Mouse (Mus musculus): ENCODE measurements around the gene Scmh1. TPM values are rescaled to one million over a fixed set of nuclear protein-coding genes. Genes with fewer than 3 reads are reported as not detected.

Scmh1 gene
- 17.5 TPM for polyA plus RNA-seq (2017; shearing (Covaris generic))

DNA sequence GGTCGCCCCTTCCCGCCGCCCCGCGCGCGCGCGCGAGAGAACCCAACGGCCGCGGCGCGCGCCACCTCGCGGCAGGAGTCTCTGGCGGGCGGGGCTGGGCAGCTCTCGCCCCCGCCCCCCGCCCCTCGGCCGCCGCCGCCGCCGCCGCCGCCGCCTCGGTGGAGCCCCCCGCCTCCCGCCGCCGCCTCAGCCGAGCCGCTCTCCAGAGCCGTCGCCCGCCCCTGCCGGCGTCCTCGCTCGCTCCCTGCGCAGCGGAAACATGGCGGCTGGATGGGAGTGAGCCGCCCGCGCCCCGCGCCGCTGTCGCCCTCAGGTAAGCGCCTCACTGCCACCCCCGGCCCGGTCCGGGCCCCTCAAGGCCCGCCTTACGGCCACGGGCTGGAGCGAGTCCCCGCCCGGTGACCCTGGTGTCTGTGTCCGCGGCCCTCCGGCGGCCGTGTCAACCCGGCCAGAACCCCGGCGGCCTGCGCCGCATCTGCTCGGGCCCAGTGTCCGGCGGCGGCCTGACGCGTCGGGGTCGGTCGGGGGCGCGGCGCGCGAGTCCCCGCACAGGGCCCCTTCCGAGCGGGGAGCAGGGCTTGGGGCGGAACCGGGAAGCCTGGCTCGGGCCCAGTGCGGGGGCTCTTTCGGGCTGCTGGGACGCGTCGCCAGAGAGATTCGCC is at the start of gene Scmh1:
TSS of gene Scmh1 (plus strand) at position 138 of the 662 bp plus-strand sequence.

GRCm38 (mm10) chr4:120531986-120532385 is 126.9 kb downstream of the Scmh1 start, which contains the start of gene Slfnl1:
Gene Slfnl1, plus strand, starts transcription at chr4:120532231.

GRCm38 (mm10) chr4:120569486-120570437 is 164.7 kb downstream of the Scmh1 start, which contains the start of gene Ctps:
Gene Ctps, minus strand, starts transcription at chr4:120570276.

Other genes starting within 250 kb of the Scmh1 start
- gene Edn2, start 244.1 kb upstream of the Scmh1 start, polyA plus RNA-seq (2017; shearing (Covaris generic)), result not detected
- not detected for gene Foxo6, start 117.9 kb upstream of the Scmh1 start, polyA plus RNA-seq (2017; shearing (Covaris generic))
- not detected for gene Slfnl1, start 127.0 kb downstream of the Scmh1 start, polyA plus RNA-seq (2017; shearing (Covaris generic))
- gene Ctps, start 165.0 kb downstream of the Scmh1 start, polyA plus RNA-seq (2017; shearing (Covaris generic)), result 21.1 TPM
- gene Gm8439, start 183.5 kb downstream of the Scmh1 start, polyA plus RNA-seq (2017; shearing (Covaris generic)), result not detected

All from CD4-positive, CD25-positive, alpha-beta regulatory T cell, adult 9 weeks (primary cell).